Mouse (Mus musculus): Measurements from ENCODE around the gene Rapgef5. TPM values are rescaled to one million over a fixed set of nuclear protein-coding genes. Genes with fewer than 3 reads are reported as not detected.

Gene Rapgef5
- total and polyA plus RNA-seq, 3 experiments: 4.2 to 6.8 (median 4.8) TPM

DNA sequence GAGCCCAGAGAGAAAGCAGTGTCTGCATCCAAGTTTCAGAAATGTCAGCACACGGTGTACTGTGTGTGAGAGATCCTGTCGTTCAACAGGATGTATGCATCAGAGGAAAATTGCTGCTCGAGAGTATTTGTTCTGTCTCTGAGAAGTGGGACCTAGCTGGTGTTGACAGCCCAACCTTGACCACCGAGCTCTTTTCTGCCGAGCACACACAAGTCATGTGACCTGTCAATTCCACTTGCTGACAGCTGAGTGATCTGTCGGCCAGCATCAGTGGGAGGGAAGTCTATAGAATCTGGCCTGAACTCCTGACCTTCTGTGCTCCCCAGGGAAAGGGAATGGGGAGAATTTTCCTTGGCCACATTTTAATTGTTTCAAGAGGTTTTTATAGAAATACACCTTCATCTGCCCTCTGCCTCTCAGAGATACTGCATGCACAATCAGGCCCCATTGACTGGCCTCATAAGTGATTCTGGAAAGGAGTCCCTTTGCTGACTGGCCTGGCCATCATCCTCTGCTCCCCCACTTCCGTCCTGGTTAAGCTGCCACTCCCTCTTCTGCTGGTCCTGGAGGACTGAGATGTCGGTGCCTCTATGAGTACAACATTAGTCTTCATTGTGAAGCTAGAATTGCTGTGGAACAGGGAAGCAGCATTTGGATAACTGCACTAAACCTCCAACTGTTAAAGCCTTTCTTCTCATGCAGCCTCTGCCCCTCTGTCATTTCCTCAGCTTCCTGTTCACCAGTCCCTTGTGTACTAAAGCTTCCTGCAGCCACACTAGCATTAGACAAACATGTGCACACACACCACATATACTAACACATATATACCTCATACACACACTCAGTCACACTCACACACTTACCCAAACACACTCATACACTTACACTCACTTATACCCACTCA, 228.6 kb downstream of the Rapgef5 start:
- Histone ChIP-seq H3K4me3 (replicated peaks in 1 of 3; ENCODE audit: low read depth in 2 of 3, low read length in 2 of 3, poor library complexity in 1 of 3) (no peak overlapping the region), H3K4me1 (ENCODE audit: control insufficient read depth in 1 of 2, insufficient read depth in 2 of 2) (no peaks in the 10 kb centered on the region), H3K9me3 (replicated peaks; ENCODE audit: low read length) (no peaks in the 10 kb centered on the region), H3K27me3 (replicated peaks) (no peaks in the 10 kb centered on the region), H3K36me3 (replicated peaks in 1 of 2; ENCODE audit: control insufficient read depth in 1 of 2, insufficient read depth in 1 of 2, low read length in 1 of 2) (peaks cover 7 to 48% of the 10 kb centered on the region in 2 experiments), H3K79me2 (replicated peaks; ENCODE audit: control insufficient read depth, extremely low read depth, insufficient read depth, poor library complexity, severe bottlenecking) (no peaks in the 10 kb centered on the region), H3K9ac (ENCODE audit: insufficient read depth, low read depth) (no peak overlapping the region), H3K4me2 (ENCODE audit: insufficient read depth, low read depth, poor library complexity, severe bottlenecking) (no peak overlapping the region), H3K27ac (ENCODE audit: insufficient read depth, low read depth) (no peak overlapping the region)
- dilution Hi-C loops (cut with MboI; ENCODE audit: extremely low pct_ligation_motif_present, extremely low pct_unique_long_range_greater_than_20kb, low sequenced_read_pairs) (no loop called here), in situ Hi-C loops (cut with MboI; ENCODE audit: low pct_ligation_motif_present, low pct_unique_long_range_greater_than_20kb, low sequenced_read_pairs) (no loop called here)
- TF ChIP-seq ELF1 (IDR thresholded peaks at IDR 0.05; ENCODE audit: low read depth, low read length): no peak
- TF ChIP-seq ZC3H11A (IDR thresholded peaks at IDR 0.05; ENCODE audit: low read depth, low read length): no peak
- no peak for TF ChIP-seq POLR2A (IDR thresholded peaks at IDR 0.05; ENCODE audit: low read depth, low read length)
- no peak for TF ChIP-seq USF1 (IDR thresholded peaks at IDR 0.05; ENCODE audit: low read depth, low read length)
- no peak for DNase-seq (ENCODE audit: extremely low read depth)

DNA sequence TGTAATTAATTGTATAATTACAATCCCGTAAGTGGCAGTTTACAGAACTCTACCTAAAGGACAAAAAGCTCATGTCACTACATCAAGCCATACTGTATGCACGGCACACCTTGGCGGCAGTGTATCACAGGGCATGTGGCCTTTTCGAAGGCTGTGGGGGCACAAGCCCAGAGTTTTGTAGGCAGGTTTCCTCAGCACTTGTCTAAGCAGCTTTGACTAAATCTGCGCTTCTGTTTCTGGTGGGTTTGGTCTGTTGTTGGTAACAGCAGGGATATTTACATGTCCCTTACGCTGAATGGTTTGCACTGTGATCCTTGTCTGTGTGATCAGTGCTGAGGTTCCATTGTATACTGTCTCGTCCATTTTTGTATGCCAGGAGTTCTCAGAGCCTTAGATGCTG, 230.3 kb downstream of the Rapgef5 start:
- H3K79me2 ChIP-seq (replicated peaks; ENCODE audit: control insufficient read depth, extremely low read depth, insufficient read depth, poor library complexity, severe bottlenecking): no peaks in the 10 kb centered on the region

DNA sequence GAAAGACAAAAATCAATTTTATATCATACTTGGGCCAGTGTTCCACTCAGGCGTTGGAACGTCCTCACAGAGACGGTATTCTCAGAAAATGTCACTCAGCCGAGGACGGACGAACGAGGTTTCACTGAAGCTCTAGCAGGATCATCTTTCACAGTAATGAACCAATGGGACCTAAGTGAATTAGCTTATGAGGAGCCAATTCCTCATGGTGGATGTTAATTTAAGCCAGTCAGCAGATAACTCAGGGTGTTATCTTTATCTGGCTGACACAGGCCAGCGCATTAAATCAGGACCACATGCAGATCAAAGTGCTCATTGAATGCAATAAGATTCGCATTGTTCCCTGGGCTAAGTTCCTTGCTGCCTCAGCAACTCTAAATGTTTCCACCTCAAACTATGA, 234.8 kb downstream of the Rapgef5 start:
- Histone ChIP-seq H3K9me3 (replicated peaks; ENCODE audit: low read length) (no peaks in the 10 kb centered on the region), H3K4me3 (replicated peaks in 1 of 3; ENCODE audit: low read depth in 2 of 3, low read length in 2 of 3, poor library complexity in 1 of 3) (no peak overlapping the region), H3K9ac (ENCODE audit: insufficient read depth, low read depth) (no peak overlapping the region), H3K36me3 (replicated peaks in 1 of 2; ENCODE audit: control insufficient read depth in 1 of 2, insufficient read depth in 1 of 2, low read length in 1 of 2) (peaks cover 0 to 60% of the 10 kb centered on the region in 2 experiments), H3K4me2 (ENCODE audit: insufficient read depth, low read depth, poor library complexity, severe bottlenecking) (no peak overlapping the region), H3K27me3 (replicated peaks) (no peaks in the 10 kb centered on the region), H3K4me1 (ENCODE audit: control insufficient read depth in 1 of 2, insufficient read depth in 2 of 2) (no peaks in the 10 kb centered on the region), H3K27ac (ENCODE audit: insufficient read depth, low read depth) (no peak overlapping the region), H3K79me2 (replicated peaks; ENCODE audit: control insufficient read depth, extremely low read depth, insufficient read depth, poor library complexity, severe bottlenecking) (no peaks in the 10 kb centered on the region)
- DNase-seq (ENCODE audit: extremely low read depth): no peak
- dilution Hi-C loops (cut with MboI; ENCODE audit: extremely low pct_ligation_motif_present, extremely low pct_unique_long_range_greater_than_20kb, low sequenced_read_pairs) (no loop called here), in situ Hi-C loops (cut with MboI; ENCODE audit: low pct_ligation_motif_present, low pct_unique_long_range_greater_than_20kb, low sequenced_read_pairs) (no loop called here)
- TF ChIP-seq USF2 (conservative IDR thresholded peaks at IDR 0.05; ENCODE audit: low read depth, low read length): no peak
- no peak for TF ChIP-seq SMC3 (IDR thresholded peaks at IDR 0.05; ENCODE audit: low read depth, low read length)
- no peak for TF ChIP-seq JUND (conservative IDR thresholded peaks at IDR 0.05; ENCODE audit: low read depth, low read length)
- TF ChIP-seq CHD2 (IDR thresholded peaks at IDR 0.05; ENCODE audit: low read length): no peak
- no peak for TF ChIP-seq PAX5 (IDR thresholded peaks at IDR 0.05; ENCODE audit: low read length)
- no peak for TF ChIP-seq IRF4 (IDR thresholded peaks at IDR 0.05; ENCODE audit: low read depth, low read length)
- TF ChIP-seq NELFE (IDR thresholded peaks at IDR 0.05; ENCODE audit: low read depth, low read length): no peak

More for the DNA sequence above, 230.3 kb downstream of the Rapgef5 start:
- in situ Hi-C loops (cut with MboI; ENCODE audit: low pct_ligation_motif_present, low pct_unique_long_range_greater_than_20kb, low sequenced_read_pairs) (no loop called here), dilution Hi-C loops (cut with MboI; ENCODE audit: extremely low pct_ligation_motif_present, extremely low pct_unique_long_range_greater_than_20kb, low sequenced_read_pairs) (no loop called here)
- TF ChIP-seq E2F4 (IDR thresholded peaks at IDR 0.05; ENCODE audit: insufficient replicate concordance, low read depth, low read length) (no peak), NRF1 (IDR thresholded peaks at IDR 0.05; ENCODE audit: low read depth, low read length) (no peak), CHD1 (IDR thresholded peaks at IDR 0.05; ENCODE audit: low read depth, low read length) (no peak), GABPA (IDR thresholded peaks at IDR 0.05; ENCODE audit: insufficient replicate concordance, low read depth, low read length) (no peak), MAZ (IDR thresholded peaks at IDR 0.05; ENCODE audit: low read depth, low read length) (no peak), ZNF384 (IDR thresholded peaks at IDR 0.05; ENCODE audit: low read depth, low read length) (no peak), ZMIZ1 (IDR thresholded peaks at IDR 0.05; ENCODE audit: low read depth, low read length) (no peak), PAX5 (IDR thresholded peaks at IDR 0.05; ENCODE audit: low read length) (no peak), RAD21 (IDR thresholded peaks at IDR 0.05; ENCODE audit: low read depth, low read length) (no peak), JUND (conservative IDR thresholded peaks at IDR 0.05; ENCODE audit: low read depth, low read length) (no peak), MAFK (IDR thresholded peaks at IDR 0.05; ENCODE audit: insufficient replicate concordance, low read length) (no peak), KAT2A (IDR thresholded peaks at IDR 0.05; ENCODE audit: insufficient replicate concordance, low read length) (no peak), NELFE (IDR thresholded peaks at IDR 0.05; ENCODE audit: low read depth, low read length) (no peak), ZKSCAN1 (IDR thresholded peaks at IDR 0.05; ENCODE audit: borderline replicate concordance, low read depth, low read length) (no peak), IRF4 (IDR thresholded peaks at IDR 0.05; ENCODE audit: low read depth, low read length) (no peak)
- Histone ChIP-seq H3K4me1 (ENCODE audit: control insufficient read depth in 1 of 2, insufficient read depth in 2 of 2) (no peaks in the 10 kb centered on the region), H3K9me3 (replicated peaks; ENCODE audit: low read length) (no peaks in the 10 kb centered on the region), H3K27ac (ENCODE audit: insufficient read depth, low read depth) (no peak overlapping the region), H3K27me3 (replicated peaks) (no peaks in the 10 kb centered on the region), H3K9ac (ENCODE audit: insufficient read depth, low read depth) (no peak overlapping the region), H3K4me3 (replicated peaks in 1 of 3; ENCODE audit: low read depth in 2 of 3, low read length in 2 of 3, poor library complexity in 1 of 3) (no peak overlapping the region), H3K36me3 (replicated peaks in 1 of 2; ENCODE audit: control insufficient read depth in 1 of 2, insufficient read depth in 1 of 2, low read length in 1 of 2) (peaks cover 7 to 55% of the 10 kb centered on the region in 2 experiments), H3K4me2 (ENCODE audit: insufficient read depth, low read depth, poor library complexity, severe bottlenecking) (no peak overlapping the region)
- DNase-seq (ENCODE audit: extremely low read depth): no peak

Data from CH12.LX (cell line).